Mouse (Mus musculus) limb, embryonic 15.5 days (tissue): ENCODE data around the gene Rab5c. TPM values are rescaled to one million over a fixed set of nuclear protein-coding genes. Genes with fewer than 3 reads are reported as not detected.

Experiments
- ATAC-seq: fragments of 200-750 bp; cut with Nextera tagmentation; 2 replicates; pipeline ENCODE4 v1.8.0; 2017; ENCODE audit warnings: low read depth, moderate TSS enrichment; ENCODE audit not compliant: insufficient number of reproducible peaks, low FRiP score, low TSS enrichment
- H3K27ac ChIP-seq: fragments of 300-500 bp; sonication (generic); 2 replicates; pipeline ENCODE4 v1.5.1; 2015; ENCODE audit warnings: moderate library complexity, mild to moderate bottlenecking, inconsistent platforms
- H3K27me3 ChIP-seq: fragments of 300-500 bp; sonication (generic); 2 replicates; pipeline ENCODE4 v1.6.1; 2015; ENCODE audit warnings: inconsistent platforms
- H3K36me3 ChIP-seq: fragments of 300-500 bp; sonication (generic); 2 replicates; pipeline ENCODE4 v1.6.1; 2015; ENCODE audit warnings: inconsistent platforms
- H3K4me1 ChIP-seq: fragments of 300-500 bp; sonication (generic); 2 replicates; pipeline ENCODE4 v1.6.1; 2015; ENCODE audit warnings: inconsistent platforms
- H3K4me2 ChIP-seq: fragments of 300-500 bp; sonication (generic); 2 replicates; pipeline ENCODE4 v1.6.1; 2015; ENCODE audit warnings: mild to moderate bottlenecking, inconsistent platforms
- H3K4me3 ChIP-seq: fragments of 300-500 bp; sonication (generic); 2 replicates; pipeline ENCODE4 v1.5.1; 2015; ENCODE audit warnings: mild to moderate bottlenecking, inconsistent platforms
- H3K9ac ChIP-seq: fragments of 300-500 bp; sonication (generic); 2 replicates; pipeline ENCODE4 v1.6.1; 2015; ENCODE audit warnings: inconsistent platforms
- H3K9me3 ChIP-seq: fragments of 300-500 bp; sonication (generic); 2 replicates; pipeline ENCODE4 v1.6.1; 2016; ENCODE audit warnings: inconsistent platforms
- whole genome bisulfite sequencing: fragments of 180-500 bp; shearing (Covaris S2); methylation state at CpG from one replicate; pipeline ENCODE4 v1.1.7; 2015; 5-methylcytosine and 5-hydroxymethylcytosine counted together
- polyA plus RNA-seq: library from polyadenylated mRNA; unstranded; fragments of >200 nt; fragmentation: Nextera tagmentation; extraction: Ambion mirVana; gene quantifications from 2 replicates; pipeline ENCODE4 v1.2.1, GENCODE M21; 2015

The Rab5c gene
- polyA plus RNA-seq, 1 experiment from 2014 or later: 30.8 TPM

DNA sequence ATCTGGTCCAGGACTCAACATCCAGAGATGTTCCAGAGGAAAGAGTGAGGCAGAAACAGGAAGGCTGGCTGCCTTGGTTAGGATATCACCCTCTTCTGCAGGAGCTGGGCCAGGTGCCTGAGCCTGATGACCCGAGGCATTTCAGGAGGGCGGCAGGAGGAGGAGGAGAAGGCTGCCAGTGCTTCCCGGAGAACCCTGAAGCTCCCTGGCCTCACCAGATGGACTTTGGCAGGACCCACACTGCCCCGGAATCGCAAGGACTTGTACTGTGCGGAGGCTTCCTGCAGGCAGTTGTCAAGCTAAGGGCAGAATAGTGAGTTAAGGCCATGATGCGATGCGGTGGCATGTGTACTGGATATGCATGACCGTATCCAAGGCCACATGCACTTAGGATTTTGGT, 28.7 kb upstream of the Rab5c start:
- no peak overlapping the region for H3K9ac ChIP-seq
- WGBS: 78% methylated on average over 9 of the region's 9 CpGs
- no peak overlapping the region for H3K27ac ChIP-seq
- H3K4me2 ChIP-seq: no peak overlapping the region
- H3K9me3 ChIP-seq: no peaks in the 10 kb centered on the region
- no peaks in the 10 kb centered on the region for H3K36me3 ChIP-seq
- H3K27me3 ChIP-seq: peaks cover 14% of the 10 kb centered on the region
- H3K4me3 ChIP-seq: no peak overlapping the region
- peaks cover 11% of the 10 kb centered on the region for H3K4me1 ChIP-seq
- no peak for ATAC-seq

- ATAC-seq: no peak
- Histone ChIP-seq H3K27ac (no peak within 1 kb of the TSS), H3K4me2 (peak within 1 kb of the TSS; percentile 60), H3K4me1 (peaks cover 19% of the 10 kb centered on the region), H3K27me3 (peaks cover 49% of the 10 kb centered on the region), H3K36me3 (no peaks in the 10 kb centered on the region), H3K9ac (no peak within 1 kb of the TSS), H3K4me3 (peak within 1 kb of the TSS; percentile 36), H3K9me3 (no peaks in the 10 kb centered on the region)
- 85% methylated on average over 7 of the region's 7 CpGs for WGBS
Observed at GRCm38 (mm10) chr11:100762831-100763230, 24.8 kb upstream of the Rab5c start, which contains the start of gene Hcrt. Gene Hcrt (minus strand): TSS chr11:100762931.

DNA sequence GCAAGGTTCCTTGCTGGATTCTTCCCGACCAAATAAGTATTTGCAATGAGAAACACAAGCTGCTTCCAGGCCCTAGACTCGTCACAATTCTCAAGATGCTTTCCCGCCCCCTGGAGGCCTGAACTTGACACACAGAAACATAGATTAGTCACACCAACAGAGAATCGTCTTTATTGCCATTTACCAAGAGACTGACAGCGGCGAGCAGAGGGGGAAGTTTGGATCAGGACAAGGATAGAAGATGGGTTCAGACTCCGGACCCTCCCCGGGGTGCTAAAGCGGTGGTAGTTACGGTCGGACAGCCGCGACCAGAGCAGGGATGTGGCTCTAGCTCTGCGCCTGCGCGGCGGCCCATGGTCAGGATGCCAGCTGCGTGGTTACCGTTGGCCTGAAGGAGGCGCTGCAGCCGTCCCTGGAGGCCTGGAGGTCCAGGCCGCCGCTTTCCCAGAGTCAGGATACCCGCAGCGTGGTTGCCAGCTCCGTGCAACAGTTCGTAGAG, 23.6 kb upstream of the Rab5c start:
- Histone ChIP-seq H3K4me3 (peak overlapping the region; percentile 36), H3K27ac (no peak overlapping the region), H3K4me2 (peak overlapping the region; percentile 60), H3K36me3 (no peaks in the 10 kb centered on the region), H3K4me1 (peaks cover 19% of the 10 kb centered on the region), H3K9ac (no peak overlapping the region), H3K9me3 (no peaks in the 10 kb centered on the region), H3K27me3 (peaks cover 55% of the 10 kb centered on the region)
- WGBS: under 1% methylated on average over 27 of the region's 27 CpGs
- no peak for ATAC-seq

DNA sequence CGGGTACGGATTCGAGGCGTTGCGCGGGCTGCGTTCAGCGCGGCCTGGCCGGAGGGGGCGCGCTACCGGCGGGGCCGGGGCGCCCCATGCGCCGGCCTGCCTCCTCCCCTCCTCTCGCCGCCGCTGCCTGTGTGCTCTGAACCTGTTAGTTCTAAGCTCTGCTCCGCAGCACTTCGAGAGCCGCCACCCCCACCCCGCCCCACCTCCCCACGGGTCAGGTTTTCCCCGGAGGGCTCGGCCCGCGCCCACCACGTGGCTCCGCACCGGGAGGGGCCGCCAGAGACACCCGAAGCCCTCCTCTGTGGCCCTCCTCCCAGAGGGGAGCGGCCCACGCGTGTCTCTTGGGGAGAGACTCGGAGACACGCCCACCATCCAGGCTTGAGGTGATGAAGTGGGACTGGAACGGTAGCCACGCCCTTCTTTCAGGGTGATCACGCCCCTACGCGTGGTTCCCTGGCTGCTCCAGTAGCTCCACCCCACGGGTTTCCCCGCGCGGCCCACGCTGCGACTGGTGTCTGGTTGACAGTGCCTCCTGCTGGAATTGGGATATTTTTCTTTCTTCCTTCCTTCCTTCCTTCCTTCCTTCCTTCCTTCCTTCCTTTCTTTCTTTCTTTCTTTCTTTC, 21.7 kb upstream of the Rab5c start, which contains the start of gene Kcnh4:
TSS of gene Kcnh4 (minus strand) at position 332 of the 623 bp plus-strand sequence.
- Histone ChIP-seq H3K36me3 (no peaks in the 10 kb centered on the region), H3K4me2 (peak within 1 kb of the TSS; percentile 49), H3K9me3 (no peaks in the 10 kb centered on the region), H3K27ac (no peak within 1 kb of the TSS), H3K4me1 (peaks cover 19% of the 10 kb centered on the region), H3K9ac (no peak within 1 kb of the TSS), H3K4me3 (peak within 1 kb of the TSS; percentile 30), H3K27me3 (peaks cover 55% of the 10 kb centered on the region)
- no peak for ATAC-seq
- WGBS: under 1% methylated on average over 49 of the region's 51 CpGs

- no peak for ATAC-seq
- Histone ChIP-seq H3K4me1 (peaks cover 19% of the 10 kb centered on the region), H3K36me3 (no peaks in the 10 kb centered on the region), H3K9me3 (no peaks in the 10 kb centered on the region), H3K4me2 (peak overlapping the region; percentile 49), H3K4me3 (peak overlapping the region; percentile 30), H3K27ac (no peak overlapping the region), H3K27me3 (peaks cover 59% of the 10 kb centered on the region), H3K9ac (no peak overlapping the region)
- 3% methylated on average over 35 of the region's 35 CpGs for WGBS
Observed at GRCm38 (mm10) chr11:100758707-100759610, 20.9 kb upstream of the Rab5c start.

DNA sequence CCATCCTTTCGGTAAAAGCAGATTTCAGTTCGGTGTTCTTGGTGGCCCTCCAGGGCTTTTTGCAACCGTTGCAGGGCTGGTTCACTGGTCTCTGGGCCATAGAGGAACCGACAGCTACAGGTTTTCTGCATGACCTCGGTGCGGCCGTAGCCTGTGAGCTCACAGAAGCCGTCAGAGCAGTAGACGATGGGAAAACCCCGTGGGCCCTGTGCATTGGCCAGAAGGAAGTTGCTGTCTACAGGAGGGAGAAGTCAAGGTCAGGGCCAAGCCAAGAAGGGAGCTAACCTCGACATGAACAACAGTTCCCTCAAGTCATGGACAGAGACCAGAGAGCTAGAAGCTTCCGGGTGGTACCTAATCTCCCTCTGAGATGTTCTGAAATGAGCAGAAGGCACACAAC, 19.6 kb upstream of the Rab5c start:
- H3K9me3 ChIP-seq: no peaks in the 10 kb centered on the region
- peaks cover 19% of the 10 kb centered on the region for H3K4me1 ChIP-seq
- H3K36me3 ChIP-seq: no peaks in the 10 kb centered on the region
- H3K4me3 ChIP-seq: no peak overlapping the region
- WGBS: 86% methylated on average over 12 of the region's 12 CpGs
- H3K4me2 ChIP-seq: no peak overlapping the region
- no peak overlapping the region for H3K27ac ChIP-seq
- no peak overlapping the region for H3K9ac ChIP-seq
- no peak for ATAC-seq
- peaks cover 56% of the 10 kb centered on the region for H3K27me3 ChIP-seq

DNA sequence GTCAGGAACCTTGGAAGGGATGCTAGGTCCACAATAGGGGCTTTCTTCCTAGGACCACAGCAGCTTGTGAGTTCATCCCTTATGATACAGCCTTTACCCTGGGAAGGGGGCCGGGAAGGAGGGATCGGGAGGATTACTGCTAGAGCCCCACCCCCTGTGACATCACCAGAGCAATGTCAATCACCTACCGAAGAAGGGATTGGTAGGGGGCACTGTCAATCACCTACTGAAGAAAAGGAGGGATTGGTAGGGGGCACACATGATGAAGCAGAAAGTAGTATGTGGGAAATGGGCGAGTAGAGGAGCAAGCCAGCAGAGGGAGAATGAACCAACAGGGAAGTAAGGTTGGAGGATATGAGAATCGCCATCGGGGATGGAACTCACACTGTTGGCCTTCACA, 18.5 kb upstream of the Rab5c start:
- H3K4me2 ChIP-seq: no peak overlapping the region
- H3K27me3 ChIP-seq: peaks cover 47% of the 10 kb centered on the region
- WGBS: 60% methylated on average over 6 of the region's 6 CpGs
- H3K4me3 ChIP-seq: no peak overlapping the region
- H3K27ac ChIP-seq: no peak overlapping the region
- no peaks in the 10 kb centered on the region for H3K36me3 ChIP-seq
- H3K4me1 ChIP-seq: peaks cover 14% of the 10 kb centered on the region
- H3K9me3 ChIP-seq: no peaks in the 10 kb centered on the region
- H3K9ac ChIP-seq: no peak overlapping the region
- no peak for ATAC-seq

DNA sequence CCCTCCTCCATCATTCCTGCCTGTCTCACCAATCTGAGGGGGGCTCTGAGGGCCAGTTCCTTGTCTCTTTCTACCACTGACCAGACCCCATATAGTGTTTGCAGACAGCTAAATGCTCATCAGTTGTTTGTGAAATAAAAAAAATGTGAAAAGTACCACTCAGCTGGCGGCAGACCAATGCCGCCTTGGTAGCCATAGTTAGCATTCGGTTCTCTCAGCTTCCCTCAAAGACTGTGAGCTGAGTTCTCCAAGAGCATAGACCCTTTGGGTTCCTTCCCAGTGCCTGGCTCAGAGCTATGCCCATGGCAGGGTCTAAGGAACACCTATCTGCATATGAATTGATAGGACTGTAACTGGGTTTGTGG, 16.7 kb upstream of the Rab5c start:
- H3K4me3 ChIP-seq: no peak overlapping the region
- H3K4me2 ChIP-seq: no peak overlapping the region
- 95% methylated on average over 3 of the region's 3 CpGs for WGBS
- peaks cover 36% of the 10 kb centered on the region for H3K27me3 ChIP-seq
- no peaks in the 10 kb centered on the region for H3K36me3 ChIP-seq
- no peak overlapping the region for H3K9ac ChIP-seq
- H3K27ac ChIP-seq: no peak overlapping the region
- H3K9me3 ChIP-seq: no peaks in the 10 kb centered on the region
- H3K4me1 ChIP-seq: peaks cover 11% of the 10 kb centered on the region
- ATAC-seq: no peak

GRCm38 (mm10) chr11:100754021-100754692, 16.1 kb upstream of the Rab5c start:
- Histone ChIP-seq H3K27me3 (peaks cover 35% of the 10 kb centered on the region), H3K4me1 (peaks cover 6% of the 10 kb centered on the region), H3K9ac (no peak overlapping the region), H3K4me2 (no peak overlapping the region), H3K9me3 (no peaks in the 10 kb centered on the region), H3K27ac (no peak overlapping the region), H3K4me3 (no peak overlapping the region), H3K36me3 (no peaks in the 10 kb centered on the region)
- ATAC-seq: no peak
- 82% methylated on average over 12 of the region's 12 CpGs for WGBS

GRCm38 (mm10) chr11:100752294-100752693, 14.3 kb upstream of the Rab5c start:
- Histone ChIP-seq H3K27me3 (peaks cover 27% of the 10 kb centered on the region), H3K36me3 (no peaks in the 10 kb centered on the region), H3K4me1 (no peaks in the 10 kb centered on the region), H3K4me3 (no peak overlapping the region), H3K9me3 (no peaks in the 10 kb centered on the region), H3K4me2 (no peak overlapping the region), H3K9ac (no peak overlapping the region), H3K27ac (no peak overlapping the region)
- ATAC-seq: no peak
- WGBS: 28% methylated on average over 10 of the region's 10 CpGs

DNA sequence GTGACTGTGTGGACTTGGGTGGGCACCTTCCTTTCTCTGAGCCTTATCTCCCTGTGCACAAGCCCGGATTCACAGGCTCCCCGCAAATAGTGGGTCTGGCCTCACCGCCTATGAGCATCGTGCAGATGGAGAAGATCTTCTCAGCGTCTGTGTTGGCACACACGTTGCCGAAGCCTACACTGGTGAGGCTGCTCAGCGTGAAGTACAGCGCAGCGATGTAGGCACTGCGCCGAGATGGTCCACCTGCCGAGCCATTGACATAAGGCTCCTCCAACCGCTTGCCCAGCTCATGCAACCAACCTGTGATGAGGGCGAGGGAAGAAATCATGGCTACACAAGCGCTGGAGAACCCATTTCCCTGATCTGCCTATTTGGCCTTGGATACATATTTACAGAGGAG, 12.1 kb upstream of the Rab5c start:
- H3K9ac ChIP-seq: no peak overlapping the region
- 86% methylated on average over 16 of the region's 16 CpGs for WGBS
- H3K27me3 ChIP-seq: peaks cover 30% of the 10 kb centered on the region
- H3K4me1 ChIP-seq: no peaks in the 10 kb centered on the region
- H3K36me3 ChIP-seq: no peaks in the 10 kb centered on the region
- no peak for ATAC-seq
- no peaks in the 10 kb centered on the region for H3K9me3 ChIP-seq
- no peak overlapping the region for H3K27ac ChIP-seq
- H3K4me3 ChIP-seq: no peak overlapping the region
- no peak overlapping the region for H3K4me2 ChIP-seq

DNA sequence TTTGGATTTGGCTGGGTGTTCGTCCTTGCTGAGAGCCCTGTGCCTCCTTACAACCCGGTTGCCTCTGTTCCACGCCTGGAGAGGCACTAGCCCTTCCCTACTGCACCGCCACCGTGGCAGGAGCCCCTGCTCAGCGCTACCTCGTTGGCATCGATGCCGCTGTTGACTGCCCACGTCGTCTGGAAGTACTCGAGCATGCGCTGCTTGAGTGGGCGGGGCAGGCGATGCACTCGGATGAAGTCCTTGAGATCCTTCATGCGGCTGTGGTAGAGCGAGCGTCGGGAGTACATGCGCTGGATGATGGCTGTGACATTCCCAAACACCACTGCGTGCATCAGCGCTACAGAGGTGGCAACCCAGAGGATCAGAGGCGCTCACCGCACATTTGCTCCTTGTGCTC, 11.5 kb upstream of the Rab5c start:
- H3K4me3 ChIP-seq: no peak overlapping the region
- no peaks in the 10 kb centered on the region for H3K4me1 ChIP-seq
- H3K36me3 ChIP-seq: no peaks in the 10 kb centered on the region
- H3K4me2 ChIP-seq: no peak overlapping the region
- ATAC-seq: no peak
- H3K27me3 ChIP-seq: peaks cover 29% of the 10 kb centered on the region
- no peak overlapping the region for H3K9ac ChIP-seq
- no peaks in the 10 kb centered on the region for H3K9me3 ChIP-seq
- 45% methylated on average over 25 of the region's 25 CpGs for WGBS
- no peak overlapping the region for H3K27ac ChIP-seq
